Mouse (Mus musculus) embryonic fibroblast, embryonic 13.5 days (primary cell): Measurements from ENCODE around the gene Tlx2. TPM values are rescaled to one million over a fixed set of nuclear protein-coding genes. Genes with fewer than 3 reads are reported as not detected.

Experiments
- H3K27ac ChIP-seq: 2 replicates; pipeline ENCODE4 v1.5.1; 2012; ENCODE audit warnings: low read length, control low read depth, inconsistent platforms; ENCODE audit not compliant: insufficient read depth
- H3K4me1 ChIP-seq: 2 replicates; pipeline ENCODE4 v1.6.1; 2011; ENCODE audit warnings: low read length; ENCODE audit not compliant: control insufficient read depth, insufficient read depth
- H3K4me3 ChIP-seq: 2 replicates; pipeline ENCODE4 v1.5.1; 2011; ENCODE audit warnings: mild to moderate bottlenecking, control low read depth, low read length; ENCODE audit not compliant: insufficient read depth
- CTCF ChIP-seq: IDR thresholded peaks from 2 replicates; pipeline ENCODE4 v1.5.1; 2011; ENCODE audit warnings: mild to moderate bottlenecking, control low read depth, low read length, moderate library complexity, borderline replicate concordance; ENCODE audit not compliant: insufficient read depth
- POLR2A ChIP-seq: IDR thresholded peaks from 2 replicates; pipeline ENCODE4 v1.6.1; 2011; ENCODE audit warnings: low read depth, mild to moderate bottlenecking, control low read depth, low read length, moderate library complexity
- polyA plus RNA-seq: library from polyadenylated mRNA; stranded (reverse); fragments of >200 nt; gene quantifications from 2 replicates; pipeline ENCODE4 v1.2.4, GENCODE M21; 2011; ENCODE audit warnings: low read depth; ENCODE audit not compliant: missing spikeins, insufficient read length

Gene Tlx2
- polyA plus RNA-seq, 1 experiment: not detected

- Histone ChIP-seq H3K27ac (no peak overlapping the region), H3K4me1 (peaks cover 6% of the 10 kb centered on the region), H3K4me3 (no peak overlapping the region)
- TF ChIP-seq POLR2A (no peak), CTCF (no peak)
Measured at GRCm38 (mm10) chr6:83040601-83041000, 29.5 kb downstream of the Tlx2 start.

- TF ChIP-seq POLR2A (no peak), CTCF (no peak)
- Histone ChIP-seq H3K27ac (no peak overlapping the region), H3K4me1 (peaks cover 6% of the 10 kb centered on the region), H3K4me3 (no peak overlapping the region)
Measured at GRCm38 (mm10) chr6:83038496-83039012, 31.5 kb downstream of the Tlx2 start.

- TF ChIP-seq POLR2A: no peak
- TF ChIP-seq CTCF: no peak
- H3K4me3 ChIP-seq: no peak overlapping the region
Measured at GRCm38 (mm10) chr6:83037188-83037587, 32.9 kb downstream of the Tlx2 start.

GRCm38 (mm10) chr6:83034463-83035055, 35.5 kb downstream of the Tlx2 start:
- H3K4me1 ChIP-seq: peaks cover 12% of the 10 kb centered on the region; the same call in 1 of the 2 replicates
- H3K4me3 ChIP-seq: peak overlapping the region; percentile 93
- peak overlapping the region; percentile 72 for H3K27ac ChIP-seq
- TF ChIP-seq CTCF (no peak), POLR2A (no peak)

More at GRCm38 (mm10) chr6:83037188-83037587, 32.9 kb downstream of the Tlx2 start:
- peaks cover 6% of the 10 kb centered on the region for H3K4me1 ChIP-seq
- no peak overlapping the region for H3K27ac ChIP-seq

GRCm38 (mm10) chr6:83033249-83034185, 36.6 kb downstream of the Tlx2 start, which contains the start of the genes Dok1 and Loxl3:
Gene Dok1 (minus strand): TSS chr6:83033471.
Gene Loxl3 (plus strand): TSS chr6:83034173.
- H3K27ac ChIP-seq: peak within 1 kb of the TSS; percentile 95
- H3K4me3 ChIP-seq: peak within 1 kb of the TSS; percentile 93
- TF ChIP-seq POLR2A (peak; percentile 80), CTCF (no peak)
- peaks cover 16% of the 10 kb centered on the region for H3K4me1 ChIP-seq

- TF ChIP-seq POLR2A (no peak; the same call in 1 of the 2 replicates), CTCF (no peak)
- H3K4me1 ChIP-seq: peaks cover 16% of the 10 kb centered on the region; the same call in 1 of the 2 replicates
- H3K4me3 ChIP-seq: peak overlapping the region; percentile 93
- peak overlapping the region; percentile 85 for H3K27ac ChIP-seq
Measured at GRCm38 (mm10) chr6:83032769-83033191, 37.3 kb downstream of the Tlx2 start.

GRCm38 (mm10) chr6:83031921-83032590, 38.0 kb downstream of the Tlx2 start:
- peak overlapping the region; percentile 85; the same call in 1 of the 2 replicates for H3K27ac ChIP-seq
- peak overlapping the region; percentile 93 for H3K4me3 ChIP-seq
- no peak for TF ChIP-seq CTCF
- 0 out of 2 replicates have a peak, but pooled peaks have one; percentile 30 for TF ChIP-seq POLR2A
- H3K4me1 ChIP-seq: peaks cover 20% of the 10 kb centered on the region; the same call in 1 of the 2 replicates

- Histone ChIP-seq H3K4me1 (peaks cover 21% of the 10 kb centered on the region; the same call in 1 of the 2 replicates), H3K27ac (peak overlapping the region; percentile 85), H3K4me3 (peak overlapping the region; percentile 93)
- TF ChIP-seq CTCF (no peak), POLR2A (no peak)
Measured at GRCm38 (mm10) chr6:83031111-83031510, 39.0 kb downstream of the Tlx2 start.

GRCm38 (mm10) chr6:83029777-83030176, 40.3 kb downstream of the Tlx2 start:
- Histone ChIP-seq H3K4me1 (peaks cover 25% of the 10 kb centered on the region), H3K4me3 (no peak overlapping the region), H3K27ac (peak overlapping the region; percentile 51; the same call in 1 of the 2 replicates)
- no peak; the same call in 1 of the 2 replicates for TF ChIP-seq POLR2A
- TF ChIP-seq CTCF: no peak
